Mouse (Mus musculus) heart, adult 11 months (tissue): ENCODE data around the gene Muc15.
A peak's percentile ranks its signal among the peaks of the same experiment; 100 is the strongest.

Source experiments
- DNase-seq: peaks from one replicate; pipeline ENCODE4 v3.0.0; 2022

Muc15 gene

DNA sequence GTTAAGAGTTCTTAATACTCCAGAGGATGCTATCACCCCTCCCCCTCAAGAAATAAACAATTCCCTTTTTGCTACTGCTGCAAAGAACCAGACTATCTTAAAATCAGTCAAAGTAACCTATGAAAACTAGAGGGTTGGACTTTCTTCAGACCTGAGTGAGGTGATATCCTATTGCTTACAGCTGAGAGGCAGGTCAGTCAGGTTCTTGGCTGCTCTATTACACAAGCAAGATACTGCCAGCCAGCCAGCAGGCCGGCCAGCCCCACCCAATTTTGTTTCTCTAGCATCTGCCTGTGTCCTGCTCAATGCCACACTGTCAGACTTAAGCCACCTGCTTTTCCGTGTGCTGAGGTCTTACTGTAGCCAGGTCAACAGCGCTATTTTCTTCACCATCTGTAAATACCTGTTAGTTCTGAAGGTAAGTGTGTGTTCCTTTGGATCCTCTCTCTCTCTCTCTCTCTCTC lies at the start of gene Muc15:
Muc15 (plus strand) TSS at position 51 of the 464 bp plus-strand sequence.
- no peak for DNase-seq

DNA sequence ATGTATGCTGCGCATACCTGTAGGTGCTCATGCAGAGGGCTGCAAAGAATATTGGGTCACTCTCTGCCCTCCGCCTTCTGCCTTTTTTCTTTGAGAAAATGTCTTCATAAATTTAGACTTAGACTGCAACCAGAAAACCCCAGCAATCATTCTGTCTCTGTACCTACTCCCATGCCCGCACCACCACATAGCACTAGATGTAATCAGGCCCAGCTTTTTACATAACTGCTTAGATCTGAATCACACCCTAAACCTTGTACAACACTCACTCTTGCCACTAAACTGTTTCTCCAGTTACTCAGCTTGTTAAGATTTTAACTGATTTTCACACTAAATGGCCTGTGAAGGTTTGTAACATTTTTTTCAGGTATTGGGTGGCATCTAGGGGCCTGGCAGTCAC lies 11.7 kb upstream of the Muc15 start:
- DNase-seq = no peak

- peak; percentile 90 for DNase-seq
Observed at GRCm38 (mm10) chr2:110710055-110710720, 11.0 kb upstream of the Muc15 start.

DNA sequence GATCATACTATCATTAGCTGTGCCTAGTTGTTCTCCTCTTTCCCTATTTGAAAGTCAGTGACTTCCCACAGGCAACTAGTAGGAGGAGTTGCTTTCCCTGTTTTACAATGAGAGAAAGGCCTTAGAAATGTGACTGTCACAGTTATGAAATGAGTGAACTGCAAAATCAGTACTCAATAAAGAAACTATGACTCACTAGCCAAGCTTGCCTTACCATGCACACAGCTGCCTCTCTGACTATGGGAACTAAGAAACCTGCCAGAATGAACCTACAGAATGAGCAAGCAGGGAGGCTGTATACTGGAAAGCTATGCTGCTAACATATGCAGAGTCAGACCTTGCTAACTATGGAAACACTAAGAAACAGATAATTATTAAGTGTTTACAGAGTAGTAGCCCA lies 2.1 kb upstream of the Muc15 start:
- DNase-seq = no peak

- DNase-seq = no peak
Observed at GRCm38 (mm10) chr2:110722208-110722607, 1.1 kb downstream of the Muc15 start.

DNA sequence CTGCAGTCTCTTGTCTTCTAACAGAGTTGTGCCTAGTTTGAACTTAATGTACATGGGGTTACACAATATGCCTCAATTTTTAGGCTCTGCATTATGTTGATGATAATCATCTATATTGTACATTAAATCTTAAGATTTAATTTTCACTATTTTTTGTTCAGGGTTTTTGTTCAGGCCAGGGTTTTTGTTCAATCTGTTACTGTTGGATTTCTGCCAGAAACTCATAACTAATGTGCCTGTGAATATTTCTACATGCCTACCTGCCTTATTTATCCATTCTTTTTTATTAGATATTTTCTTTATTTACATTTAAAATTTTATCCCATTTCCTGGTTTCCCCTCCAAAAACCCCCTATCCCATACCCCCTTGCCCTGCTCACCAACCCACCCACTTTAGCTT lies 5.0 kb downstream of the Muc15 start:
- no peak for DNase-seq

- DNase-seq = no peak
Observed at GRCm38 (mm10) chr2:110737236-110737635, 16.1 kb downstream of the Muc15 start.

DNA sequence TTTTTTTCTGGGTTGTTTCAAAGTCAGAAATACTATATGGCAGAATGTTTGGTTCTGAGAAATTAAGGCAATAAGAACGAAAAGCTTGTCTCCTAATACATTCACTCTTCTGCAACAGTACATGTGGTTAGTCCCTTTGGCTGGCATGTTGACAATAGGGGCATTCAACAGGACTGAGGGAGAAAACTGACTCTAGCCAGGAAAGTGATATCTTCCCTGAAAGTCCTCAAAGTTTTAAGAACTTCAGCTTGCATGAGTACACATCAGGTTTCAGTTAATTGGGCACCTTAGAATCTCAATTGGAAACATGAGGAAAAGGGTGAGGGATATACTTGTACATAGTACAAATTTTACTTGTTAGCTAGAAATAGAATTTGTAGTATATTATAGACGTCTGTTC lies 16.8 kb downstream of the Muc15 start:
- no peak for DNase-seq

DNA sequence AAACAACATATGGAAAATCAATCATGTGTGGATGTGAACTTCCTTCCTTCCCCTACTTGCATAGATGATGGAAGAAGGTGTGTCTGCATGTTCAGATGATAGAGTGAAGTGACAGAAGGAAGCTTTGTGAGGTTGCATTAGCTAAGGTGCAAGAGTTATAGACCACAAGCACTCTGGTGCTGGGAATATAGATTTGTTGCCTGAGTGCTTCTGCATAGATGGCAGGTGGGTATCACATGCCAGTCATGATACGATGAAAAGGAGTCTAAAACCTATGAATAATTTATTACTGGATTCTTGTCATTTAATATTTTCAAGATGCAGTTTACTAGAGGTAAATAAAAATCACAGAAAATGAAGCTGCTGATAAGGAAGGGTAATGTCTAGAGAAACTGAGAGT lies 18.6 kb downstream of the Muc15 start:
- DNase-seq = no peak

GRCm38 (mm10) chr2:110740493-110740892 lies 19.4 kb downstream of the Muc15 start:
- DNase-seq = no peak

GRCm38 (mm10) chr2:110757556-110757955 lies 36.4 kb downstream of the Muc15 start:
- no peak for DNase-seq

- DNase-seq = no peak
Observed at GRCm38 (mm10) chr2:110759434-110759833, 38.3 kb downstream of the Muc15 start.

GRCm38 (mm10) chr2:110787396-110787795 lies 66.3 kb downstream of the Muc15 start:
- DNase-seq = no peak
